Mouse (Mus musculus) neural tube, embryonic 10.5 days (tissue): Measurements from ENCODE around the gene Fgfr2.

ENCODE experiments used
- DNase-seq: peaks from one replicate; pipeline ENCODE4 v3.0.0-alpha.2; 2017; ENCODE audit warnings: low spot score; ENCODE audit errors: extremely low spot score

Fgfr2 gene

DNA sequence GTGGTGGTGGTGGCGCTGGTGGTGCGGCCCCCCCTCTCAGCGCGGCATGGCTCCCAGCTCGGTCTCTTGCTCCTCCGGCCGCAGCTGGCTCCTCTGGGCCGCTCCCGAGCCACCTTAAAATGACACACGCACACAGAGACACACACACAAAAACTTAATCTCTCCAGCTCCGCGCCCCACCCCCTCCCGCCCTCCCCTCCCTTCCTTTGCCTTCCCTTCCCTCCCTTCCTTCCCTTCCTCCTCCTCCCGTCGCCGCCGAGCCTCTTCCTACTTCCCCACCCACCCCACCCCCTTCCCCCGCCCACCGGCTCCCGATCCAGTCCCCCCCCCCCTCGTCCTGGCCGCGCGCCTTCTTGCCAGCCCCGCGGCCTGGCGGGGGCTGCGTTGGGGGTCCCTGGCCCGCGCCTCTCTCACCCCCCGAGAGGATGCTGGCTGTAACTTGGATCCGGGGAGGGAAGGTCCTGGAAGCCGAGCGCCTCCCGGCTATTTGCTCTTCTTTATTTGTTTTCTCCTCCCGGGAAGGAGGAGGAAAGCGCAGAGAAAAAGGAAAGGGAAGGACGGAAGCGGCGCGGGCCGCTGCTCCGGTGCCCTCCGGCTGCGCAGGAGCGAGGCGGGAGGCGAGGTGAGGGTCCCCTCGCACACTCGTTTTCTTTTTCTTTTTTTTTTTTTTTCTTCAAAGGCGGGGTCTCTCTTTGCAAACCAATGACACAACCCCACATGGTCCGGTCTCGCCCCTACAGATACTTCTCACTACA is at the start of gene Fgfr2:
Gene Fgfr2, minus strand, starts transcription at position 107 of the 755 bp plus-strand sequence.
- peak; percentile 81 for DNase-seq

DNA sequence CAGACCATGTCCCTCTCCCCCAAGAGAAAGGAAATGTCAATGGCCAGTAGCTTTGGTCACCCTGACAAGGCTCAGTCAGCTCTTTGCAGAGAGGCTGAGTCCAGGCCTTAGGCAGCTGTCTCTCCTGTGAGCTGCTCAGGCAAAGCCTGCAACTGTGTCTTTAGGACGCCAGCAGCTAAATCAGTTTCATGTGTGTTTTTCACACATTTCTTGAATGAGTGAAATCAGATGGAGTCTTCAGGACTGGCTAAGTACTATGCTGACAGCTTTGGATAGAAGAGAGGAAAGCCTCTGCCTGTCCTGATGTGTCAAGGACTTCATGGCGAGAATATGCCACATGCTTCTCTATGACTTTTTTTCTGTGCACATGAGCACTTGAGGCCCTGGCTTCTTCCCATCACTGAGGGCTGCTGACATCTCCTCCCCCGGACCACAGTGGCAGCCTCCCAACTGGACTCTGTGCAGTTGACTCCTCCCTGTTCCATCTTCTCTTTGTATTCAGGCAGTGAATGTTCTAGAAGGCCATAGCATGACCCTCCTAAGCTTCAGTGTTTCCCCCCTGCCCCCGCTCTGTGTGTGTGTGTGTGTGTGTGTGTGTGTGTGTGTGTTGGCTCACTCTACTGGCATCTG is 48.4 kb upstream of the Fgfr2 start:
- no peak for DNase-seq

DNA sequence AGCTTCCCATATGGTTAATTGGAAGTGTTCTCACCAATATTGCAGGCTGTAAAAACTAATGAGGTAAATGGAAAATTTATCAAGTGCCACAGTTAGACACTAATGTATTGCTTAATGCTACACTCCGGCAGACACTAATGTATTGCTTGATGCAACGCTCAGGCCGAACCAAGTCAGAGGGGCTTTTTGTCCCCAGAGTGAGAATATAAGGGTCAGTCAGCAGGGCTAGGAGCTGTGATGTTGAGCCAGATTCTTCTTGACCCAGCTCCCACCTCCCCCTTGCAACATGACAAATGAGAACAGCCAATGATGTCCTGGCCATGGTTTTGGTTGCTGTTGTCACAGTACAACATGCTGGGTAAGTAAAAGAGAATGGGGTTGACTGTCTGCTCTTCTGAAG is 45.8 kb upstream of the Fgfr2 start:
- no peak for DNase-seq

DNA sequence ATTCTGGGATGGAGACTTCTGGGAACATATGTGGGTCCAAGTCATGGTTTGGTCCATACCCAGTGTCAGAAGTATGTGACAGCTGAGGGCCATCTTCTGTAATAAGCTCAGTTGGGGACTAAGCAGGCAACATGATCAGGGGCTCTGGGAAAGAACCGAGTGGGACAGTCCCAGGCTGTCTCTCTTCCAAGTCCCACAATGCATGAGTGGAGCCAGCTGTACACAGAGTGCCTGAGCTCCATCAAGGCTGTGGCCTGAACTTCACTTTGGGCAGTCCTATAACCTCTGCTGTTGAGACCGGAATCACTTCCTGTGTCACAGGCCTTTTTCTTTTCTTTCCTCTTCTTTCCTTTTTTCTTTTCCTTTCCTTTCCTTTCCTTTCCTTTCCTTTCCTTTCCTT is 44.8 kb upstream of the Fgfr2 start:
- DNase-seq, result no peak

DNA sequence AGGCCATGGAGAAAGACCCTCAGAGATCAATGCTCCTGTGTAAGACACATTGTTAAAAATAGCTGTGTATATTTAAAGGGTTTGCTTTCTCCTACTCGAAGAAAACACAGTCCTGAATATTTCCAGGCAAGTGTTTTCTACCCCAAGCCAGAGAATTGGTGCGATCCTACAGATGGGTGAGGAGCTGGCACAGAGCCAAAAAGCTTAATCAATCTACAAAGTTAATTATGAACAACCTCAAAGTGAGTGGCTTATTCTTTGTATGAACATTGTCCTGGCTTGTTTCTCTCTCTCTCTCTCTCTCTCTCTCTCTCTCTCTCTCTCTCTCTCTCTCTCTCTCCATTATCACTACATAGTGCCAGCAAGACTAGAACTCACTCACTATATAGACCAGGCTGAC is 41.6 kb upstream of the Fgfr2 start:
- DNase-seq, result no peak

DNA sequence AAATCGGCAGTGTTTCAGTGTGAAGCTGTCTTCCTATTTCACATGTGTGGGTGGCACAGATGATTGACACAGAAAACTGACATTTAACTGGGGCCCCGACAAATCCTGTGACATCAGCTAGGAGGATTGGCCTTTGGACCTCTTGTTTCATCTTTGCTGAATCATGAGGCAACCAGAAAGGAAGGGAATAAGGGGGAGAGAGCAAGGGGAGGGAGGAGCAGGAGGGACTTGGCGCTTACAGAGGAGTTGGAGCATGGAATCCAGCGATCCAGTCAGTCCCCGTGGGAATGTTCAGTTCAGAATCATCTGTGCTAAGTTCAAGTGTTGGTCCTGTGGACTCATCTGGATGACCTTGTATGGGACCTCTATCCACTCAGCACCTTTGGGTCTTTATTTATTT is 39.9 kb upstream of the Fgfr2 start:
- DNase-seq, result no peak

DNA sequence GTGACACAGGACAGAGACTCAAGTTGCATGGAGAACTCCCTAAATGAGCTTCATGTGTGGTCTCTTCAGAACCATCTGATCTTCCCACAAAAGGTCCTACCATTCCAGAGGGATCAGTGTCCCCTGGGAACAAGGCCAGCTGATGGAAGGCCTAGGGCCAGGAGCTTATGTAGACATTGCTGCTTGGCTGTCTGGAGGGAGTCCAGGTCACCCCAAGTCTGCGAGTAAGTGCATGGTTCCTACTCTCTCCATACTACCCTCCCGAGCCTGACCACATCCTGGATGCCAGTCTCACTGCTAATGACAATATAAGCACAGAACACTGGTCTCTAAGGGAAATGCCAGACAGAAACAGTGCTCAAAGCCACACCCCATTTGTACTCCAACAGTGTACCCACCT is 39.0 kb upstream of the Fgfr2 start:
- DNase-seq, result no peak

DNA sequence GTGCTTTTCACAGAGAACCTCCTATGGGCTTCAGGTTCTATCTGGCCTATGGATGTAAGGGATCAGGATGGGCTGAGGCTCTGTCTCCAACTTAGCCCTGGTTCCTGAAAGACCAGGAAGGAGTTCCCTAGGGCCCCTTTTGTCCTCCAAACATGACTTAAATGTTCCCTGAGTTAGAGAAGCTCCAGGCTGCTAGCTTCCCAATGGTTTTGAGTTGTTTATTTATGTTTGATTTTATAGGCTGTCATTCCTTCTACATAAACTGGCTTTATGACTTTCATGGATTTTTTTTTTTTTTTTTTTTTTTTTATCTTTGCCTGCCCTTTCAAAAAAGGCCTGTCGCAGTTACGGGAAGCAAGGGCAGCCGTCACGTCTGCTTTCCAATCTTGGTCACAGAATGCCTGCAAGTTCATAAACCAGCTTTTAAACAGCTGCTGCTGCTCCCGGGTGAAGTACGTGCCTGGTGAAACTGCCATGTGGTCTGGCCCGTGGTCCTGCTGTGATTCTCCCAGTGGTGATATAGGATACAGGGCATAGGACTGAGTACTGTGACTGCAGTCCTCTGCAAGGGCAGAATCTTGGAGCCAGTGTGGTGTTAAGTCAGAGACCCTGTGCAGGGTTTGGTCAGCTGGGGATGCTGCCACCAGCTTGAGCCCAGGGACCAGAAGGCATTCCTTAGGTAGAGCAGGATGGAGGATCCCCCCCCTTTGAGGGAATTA is 38.4 kb upstream of the Fgfr2 start:
- DNase-seq, result no peak

DNA sequence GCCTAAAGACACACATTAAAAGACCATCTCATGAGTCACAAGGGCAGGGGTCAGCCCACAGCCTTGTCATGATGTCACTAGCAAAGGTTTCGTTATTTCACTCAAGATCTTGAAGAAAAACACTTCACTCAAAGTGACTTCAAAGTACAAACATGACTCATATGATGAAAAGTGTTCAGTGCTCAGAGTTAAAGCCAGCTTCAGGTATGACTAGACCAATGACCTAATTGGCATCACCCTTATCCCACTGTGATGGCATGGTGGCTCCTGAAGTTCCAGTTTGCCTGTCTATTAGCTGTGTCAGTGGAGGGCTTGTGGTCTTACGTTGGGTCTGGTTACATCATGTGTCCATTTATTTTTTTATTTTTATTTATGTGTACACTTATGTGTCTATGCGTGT is 36.4 kb upstream of the Fgfr2 start:
- DNase-seq, result no peak

DNA sequence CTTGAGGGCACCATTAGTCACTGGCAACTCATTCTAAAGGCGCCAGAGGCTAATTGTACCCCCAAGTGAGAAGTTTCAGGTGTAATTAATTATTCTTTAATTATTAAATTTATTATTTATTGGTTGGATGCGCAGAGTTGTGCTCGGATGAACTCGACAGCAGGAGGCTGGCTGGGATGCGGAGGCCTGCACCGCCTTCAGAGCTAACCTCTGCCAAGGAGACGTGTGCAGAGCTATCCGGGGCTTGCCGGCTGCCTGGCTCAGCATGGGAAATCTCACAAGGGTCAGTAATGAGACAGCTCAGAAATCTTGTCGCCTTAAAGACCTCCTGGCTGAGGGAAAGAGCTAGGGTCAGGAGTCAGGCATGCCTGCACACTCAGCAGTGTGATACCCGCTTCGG is 32.5 kb upstream of the Fgfr2 start:
- DNase-seq, result no peak

DNA sequence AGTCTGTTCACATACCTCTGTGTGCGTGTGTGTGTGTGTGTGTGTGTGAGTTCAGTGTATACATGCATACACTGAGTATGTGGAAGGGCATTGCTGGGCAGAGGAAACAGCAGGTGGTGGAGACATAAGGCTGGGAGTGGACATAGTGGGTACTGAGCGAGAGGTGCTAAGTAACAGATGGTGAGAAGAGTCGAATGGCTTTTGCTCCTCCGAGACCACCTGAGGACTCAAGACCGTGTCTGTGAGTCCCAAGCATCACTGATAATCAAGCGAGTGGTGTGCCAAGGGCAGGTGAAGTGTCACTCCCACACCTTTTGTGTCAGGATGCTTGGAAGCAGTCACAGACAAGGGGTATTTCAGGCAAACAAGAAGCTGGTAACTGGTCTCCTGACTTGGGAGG is 31.7 kb upstream of the Fgfr2 start:
- DNase-seq, result no peak

DNA sequence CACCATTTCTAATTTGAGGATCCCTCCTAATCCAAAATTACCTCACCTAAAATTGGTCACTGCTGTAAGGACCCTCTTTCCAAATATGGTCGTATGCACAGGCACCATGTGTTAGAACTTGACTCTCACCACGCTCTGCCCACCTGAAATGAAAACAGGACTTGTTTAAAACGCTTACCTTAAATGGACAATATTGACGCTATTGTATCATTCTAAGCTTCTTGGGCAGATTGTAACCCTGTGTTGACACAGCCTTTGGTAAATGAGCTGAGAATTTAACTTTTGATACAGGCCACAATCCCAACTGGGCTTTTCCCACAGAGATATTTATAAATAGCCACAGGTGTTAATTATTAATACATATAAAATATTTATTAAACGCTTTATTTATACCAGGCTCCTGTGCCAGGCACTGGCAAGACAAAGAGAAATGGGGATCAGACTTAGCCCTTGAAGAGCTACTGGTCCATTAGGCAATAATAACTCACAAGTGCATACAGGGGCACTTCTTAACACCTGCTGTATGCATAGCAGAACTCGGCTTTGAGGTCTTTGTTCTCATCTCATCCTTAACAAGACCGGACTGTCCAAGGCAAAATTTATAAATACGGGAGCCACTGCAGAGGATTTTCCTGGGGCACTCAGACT is 16.7 kb upstream of the Fgfr2 start:
- DNase-seq, result no peak

DNA sequence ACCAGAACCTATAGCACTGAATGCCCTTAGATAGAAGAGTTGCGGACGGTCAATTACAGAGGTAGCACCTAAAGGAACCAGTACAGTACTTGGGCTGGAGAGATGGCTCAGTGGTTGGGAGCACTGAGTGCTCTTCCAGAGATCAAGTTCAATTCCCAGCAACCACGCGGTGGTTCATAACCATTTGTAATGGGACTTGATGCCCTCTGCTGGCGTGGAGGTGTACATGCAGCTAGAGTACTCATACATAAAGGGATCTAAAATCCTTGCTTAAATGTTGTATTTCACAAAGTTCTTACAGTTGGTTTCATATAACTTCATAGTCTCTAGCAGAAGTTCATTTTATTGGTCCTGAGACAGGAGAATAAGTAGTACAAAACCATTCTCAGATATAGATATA is 10.4 kb upstream of the Fgfr2 start:
- no peak for DNase-seq

DNA sequence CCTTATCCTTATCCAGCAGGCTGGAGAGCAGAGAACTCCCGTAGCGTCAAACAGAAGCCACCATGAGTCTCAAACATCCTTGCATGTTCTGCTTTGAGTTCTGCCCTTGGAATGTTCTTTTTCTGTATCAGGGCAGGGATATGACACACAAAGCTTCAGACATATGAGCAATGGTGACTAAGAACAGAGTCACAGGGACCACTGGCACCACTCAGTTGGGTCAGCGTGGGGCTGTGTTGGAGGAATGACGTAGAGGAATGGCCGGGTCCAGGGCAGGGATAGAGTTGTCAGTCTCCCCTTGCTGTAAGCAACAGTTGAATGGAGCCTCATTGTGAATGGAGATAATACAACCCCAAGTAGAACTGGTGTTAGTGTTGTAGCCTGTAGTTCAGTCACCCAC is 9.6 kb upstream of the Fgfr2 start:
- DNase-seq, result no peak

DNA sequence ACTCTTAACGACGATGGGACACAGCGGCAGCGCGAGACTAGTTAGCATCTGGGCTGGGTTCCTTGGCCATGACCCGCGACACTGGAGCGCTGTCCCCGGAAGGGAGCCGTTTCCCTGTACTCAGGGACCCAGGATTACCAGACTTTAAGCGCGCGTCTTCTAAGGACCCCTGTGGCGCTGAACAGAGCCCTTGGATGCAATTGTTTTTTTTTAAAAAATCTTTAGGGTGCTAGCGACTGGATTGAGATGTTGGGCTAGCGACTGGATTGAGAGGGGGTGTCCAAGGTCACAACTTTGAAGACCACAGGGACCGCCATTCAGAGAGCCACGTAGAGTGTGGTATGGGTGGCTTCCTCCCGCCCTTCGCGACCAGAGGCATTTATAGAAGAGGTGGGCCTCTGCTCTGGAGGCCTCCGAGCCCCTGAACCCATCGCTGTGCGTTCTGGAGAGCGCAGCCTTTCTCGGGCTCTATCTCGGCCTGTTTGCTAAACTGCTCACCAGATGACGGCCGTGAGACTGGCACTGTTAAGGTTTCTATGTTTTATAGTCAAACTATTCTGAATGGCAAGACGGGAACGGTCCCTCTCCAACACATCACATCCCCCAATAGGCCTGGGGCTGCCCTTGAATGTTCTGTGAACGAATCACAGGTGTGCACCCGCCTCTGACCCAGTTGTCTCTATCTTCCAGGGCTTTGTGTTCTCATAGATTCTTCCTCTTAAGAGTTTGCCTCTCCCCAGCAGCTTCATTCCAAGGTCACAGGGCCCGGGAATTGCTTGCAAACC is 1.7 kb upstream of the Fgfr2 start:
- no peak for DNase-seq

DNA sequence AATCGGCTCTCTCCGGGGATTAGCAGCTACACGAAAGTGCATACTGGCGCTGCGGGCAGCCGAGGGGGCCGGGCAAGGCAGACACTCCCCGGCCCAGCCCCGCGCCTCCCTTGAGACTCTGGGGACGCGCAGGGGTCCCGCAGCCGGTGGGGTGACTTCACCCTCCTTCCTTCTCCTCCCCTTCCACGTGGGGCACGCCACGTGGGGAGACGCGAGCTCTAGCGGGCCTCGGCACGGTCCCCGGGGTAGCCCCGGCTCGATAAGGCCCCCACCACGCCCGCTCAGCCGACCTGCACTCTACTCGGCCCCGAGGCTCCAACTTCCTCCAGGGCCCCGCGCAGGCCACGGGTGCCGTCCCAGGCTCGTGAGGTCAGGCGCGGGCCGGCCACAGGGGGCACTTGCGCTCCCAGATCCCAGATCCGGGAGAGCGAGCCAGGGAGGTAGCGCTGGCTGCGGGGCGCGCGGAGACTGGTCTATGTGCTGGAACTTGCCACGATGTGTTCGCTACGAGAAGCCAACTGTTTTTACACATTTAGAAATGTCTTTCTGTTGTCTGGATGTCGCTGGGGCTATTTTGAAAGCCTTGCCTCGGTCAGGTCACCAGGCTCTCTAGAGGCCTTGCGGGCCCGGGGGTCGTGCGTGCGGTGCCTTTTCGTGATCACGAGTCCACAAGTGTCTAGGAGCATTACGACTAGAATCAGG is 1.0 kb upstream of the Fgfr2 start, which contains the start of gene Ctbp2:
Gene Ctbp2, minus strand, starts transcription at position 356 of the 702 bp plus-strand sequence.
- DNase-seq, result peak; percentile 89

DNA sequence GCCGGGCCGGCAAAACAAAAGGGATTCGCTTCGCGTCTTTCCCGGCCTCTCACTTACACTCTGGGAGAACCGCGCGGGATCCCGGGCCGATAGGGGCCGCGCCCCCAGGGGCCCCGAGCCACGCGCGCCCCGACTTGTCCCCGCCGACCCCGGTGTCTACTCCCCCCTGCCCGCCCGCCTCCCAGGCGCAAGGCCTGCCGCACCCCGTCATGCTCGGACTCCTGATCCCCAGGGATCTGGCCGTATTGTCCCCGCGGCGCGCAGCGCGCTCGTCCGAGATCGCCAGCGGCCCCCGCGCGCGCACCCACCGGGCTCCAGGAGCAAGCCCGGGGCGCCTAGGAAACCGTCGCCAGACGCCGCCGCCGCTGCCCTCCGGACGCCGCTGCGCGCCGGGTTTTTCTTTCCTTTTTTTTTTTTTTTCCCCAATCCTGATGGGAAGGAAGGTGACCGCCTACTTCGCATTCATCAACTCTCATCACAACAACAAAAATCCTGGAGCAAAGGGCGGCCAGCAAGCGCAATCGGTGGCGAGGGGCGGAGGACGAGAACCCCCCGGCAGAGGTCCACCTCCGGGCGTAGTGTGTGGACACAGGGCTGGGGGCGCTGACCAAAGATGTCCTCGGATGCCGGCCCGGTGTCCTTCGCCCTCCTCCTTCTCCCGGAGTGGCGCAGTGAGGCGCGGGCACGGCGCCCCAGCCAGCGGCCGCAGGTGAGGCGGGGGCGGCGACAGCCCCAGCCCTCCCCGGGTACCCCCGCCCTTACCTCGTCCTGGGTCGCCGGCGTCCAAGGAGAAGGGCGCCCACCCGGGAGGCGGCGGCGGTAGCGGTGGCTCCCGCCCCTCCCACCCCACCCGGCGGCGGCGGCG is 539 bp downstream of the Fgfr2 start:
- peak; percentile 79 for DNase-seq

DNA sequence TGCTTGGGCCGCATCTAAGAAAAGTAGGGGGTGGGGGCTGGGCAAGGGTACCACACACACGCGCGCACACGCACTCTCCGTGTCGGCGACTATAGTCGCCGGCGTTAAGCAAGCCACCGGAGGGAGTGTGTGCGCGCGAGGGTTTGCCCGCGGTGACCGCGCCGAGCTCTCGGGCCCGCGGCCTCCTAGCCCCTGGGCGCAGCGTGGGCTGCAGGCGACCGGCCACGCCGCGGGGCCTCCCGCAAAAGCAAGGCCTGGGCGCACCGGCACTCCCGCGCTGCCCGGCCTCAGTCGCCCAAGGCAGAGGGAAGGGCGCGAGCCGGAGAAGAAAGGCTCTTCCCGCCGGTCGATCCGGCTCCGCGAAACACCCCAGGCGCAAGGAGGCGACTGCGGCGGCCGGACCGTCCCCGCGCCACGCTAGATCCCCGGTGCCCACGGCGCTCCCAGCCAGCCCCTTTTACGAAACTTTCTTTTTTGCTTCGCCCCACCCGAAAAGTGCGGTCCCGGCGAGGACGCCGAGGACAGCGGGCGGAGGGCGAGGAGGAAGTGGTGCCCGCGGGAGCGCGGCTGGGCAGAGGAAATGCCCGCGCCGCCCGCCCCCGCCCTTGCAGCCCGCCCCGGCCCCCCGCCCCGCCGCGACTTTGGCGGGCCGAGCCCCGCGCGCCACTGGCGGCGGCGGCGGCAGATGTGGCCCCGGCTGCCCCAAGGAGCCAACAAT is 1.3 kb downstream of the Fgfr2 start:
- DNase-seq, result no peak

DNA sequence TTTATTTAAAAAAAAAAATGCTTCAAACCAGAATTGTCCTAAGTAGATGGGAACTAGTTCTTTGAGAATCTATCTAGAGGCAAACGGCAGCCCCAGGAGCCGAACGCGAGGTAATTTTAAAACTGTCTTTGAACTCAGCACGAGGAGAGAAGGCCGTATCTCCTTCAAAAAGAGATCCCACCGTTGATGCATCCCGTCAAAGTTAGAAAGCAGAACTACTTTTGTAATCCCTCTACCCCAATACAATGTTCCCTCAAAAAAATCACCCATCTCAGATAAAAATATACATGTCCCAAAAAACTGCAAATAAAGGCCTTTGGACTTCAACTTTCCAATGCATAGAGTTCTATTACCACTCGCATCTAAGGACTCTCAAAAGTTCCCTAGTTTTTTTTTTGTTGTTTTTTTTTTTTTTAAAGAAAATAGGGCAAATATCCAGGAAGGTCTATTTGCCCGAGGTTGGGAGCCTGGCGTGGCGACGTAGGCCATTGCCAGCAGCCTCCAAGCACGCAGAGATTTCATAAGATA is 2.0 kb downstream of the Fgfr2 start:
- no peak for DNase-seq
